Mouse (Mus musculus): ENCODE data around the gene Pacs2. TPM values are rescaled to one million over a fixed set of nuclear protein-coding genes. Genes with fewer than 3 reads are reported as not detected.

The Pacs2 gene
- polyA plus RNA-seq, 1 experiment from 2014 or later: 13.3 TPM

DNA sequence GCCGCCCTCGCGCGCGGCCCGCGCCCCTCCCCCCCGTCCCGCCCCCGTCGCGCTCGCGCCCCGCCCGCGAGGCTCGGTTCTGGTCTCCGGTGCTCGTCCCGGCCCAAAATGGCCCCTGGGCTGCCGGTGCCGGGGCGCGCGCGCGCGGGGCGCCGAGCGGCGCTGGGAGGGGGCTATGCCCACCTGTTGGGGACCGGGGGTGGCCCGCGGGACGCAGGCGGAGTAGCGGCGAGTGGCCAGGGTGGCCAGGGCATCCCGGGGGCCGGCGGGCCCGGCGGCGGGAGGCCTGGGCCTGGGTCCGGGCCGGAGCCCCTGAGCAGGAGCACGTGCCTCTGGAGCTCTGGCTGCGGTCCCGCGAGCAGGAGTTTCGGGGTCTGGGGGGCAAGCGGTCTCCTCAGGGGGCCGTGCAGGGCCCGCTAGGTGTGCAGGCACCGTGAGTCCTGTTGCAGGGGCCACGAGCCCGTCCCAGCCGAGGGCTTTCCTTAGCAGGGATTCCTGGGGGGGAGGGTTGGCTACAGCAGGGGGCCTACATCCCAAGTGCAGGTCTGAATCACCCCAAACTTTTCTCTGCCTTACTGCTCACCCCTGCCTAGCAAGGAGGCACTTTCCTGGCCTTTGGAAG lies 84.3 kb downstream of the Pacs2 start:
- Histone ChIP-seq H3K4me1 (peaks cover 42% of the 10 kb centered on the region), H3K27me3 (no peaks in the 10 kb centered on the region), H3K36me3 (peaks cover 19% of the 10 kb centered on the region), H3K4me2 (peak overlapping the region; percentile 93), H3K27ac (peak overlapping the region; percentile 87), H3K4me3 (peak overlapping the region; percentile 98), H3K9ac (peak overlapping the region; percentile 99), H3K9me3 (no peaks in the 10 kb centered on the region)
- ATAC-seq (ENCODE audit: insufficient number of reproducible peaks, insufficient read depth, low FRiP score, low TSS enrichment, low read depth): 0 out of 2 replicates have a peak, but pooled peaks have one; percentile 15
- WGBS: under 1% methylated on average over 34 of the region's 60 CpGs

DNA sequence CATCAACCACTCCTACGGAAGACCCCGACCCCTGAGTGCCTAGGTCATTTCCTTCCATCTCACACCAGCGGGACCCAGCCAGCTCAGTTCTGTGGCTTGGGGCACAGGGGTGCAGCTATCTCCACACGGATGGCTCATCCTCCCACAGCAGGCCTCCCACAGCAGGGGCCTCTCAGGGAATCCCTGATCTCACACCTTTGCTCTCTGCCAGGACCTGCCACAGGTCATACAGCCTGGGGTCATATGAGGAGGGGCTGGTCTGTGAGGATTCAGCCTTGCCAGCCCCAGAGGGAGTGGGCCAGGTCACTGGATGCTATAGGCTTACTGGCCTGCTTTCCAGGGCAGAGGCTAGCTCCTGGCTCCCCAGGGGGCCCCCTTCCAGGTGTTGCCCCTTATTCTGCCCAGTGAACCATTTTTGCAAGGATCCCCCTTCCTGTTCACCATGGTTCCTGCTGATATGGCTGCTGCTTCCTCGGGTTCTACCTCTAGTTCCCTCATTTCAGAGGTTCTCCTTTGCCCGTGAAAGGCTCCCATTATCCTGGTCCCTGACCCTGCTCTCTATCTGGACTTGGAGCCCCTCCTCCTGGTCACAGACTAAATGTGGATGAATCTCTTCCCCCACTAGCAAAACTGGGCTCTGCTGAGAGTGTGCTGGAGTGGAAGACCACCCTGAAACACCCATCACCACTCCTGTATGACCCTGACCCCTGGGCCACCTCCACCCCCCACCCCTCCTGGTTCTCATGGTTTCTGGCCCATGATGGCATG lies 85.3 kb downstream of the Pacs2 start:
- no peaks in the 10 kb centered on the region for H3K27me3 ChIP-seq
- H3K9me3 ChIP-seq: no peaks in the 10 kb centered on the region
- 20% methylated on average over 6 of the region's 6 CpGs for WGBS
- no peak for ATAC-seq (ENCODE audit: insufficient number of reproducible peaks, insufficient read depth, low FRiP score, low TSS enrichment, low read depth)
- peaks cover 24% of the 10 kb centered on the region for H3K36me3 ChIP-seq
- peak overlapping the region; percentile 93 for H3K4me2 ChIP-seq
- H3K27ac ChIP-seq: no peak overlapping the region; the same call in 1 of the 2 replicates
- H3K4me3 ChIP-seq: peak overlapping the region; percentile 98
- H3K4me1 ChIP-seq: peaks cover 42% of the 10 kb centered on the region
- peak overlapping the region; percentile 99 for H3K9ac ChIP-seq

DNA sequence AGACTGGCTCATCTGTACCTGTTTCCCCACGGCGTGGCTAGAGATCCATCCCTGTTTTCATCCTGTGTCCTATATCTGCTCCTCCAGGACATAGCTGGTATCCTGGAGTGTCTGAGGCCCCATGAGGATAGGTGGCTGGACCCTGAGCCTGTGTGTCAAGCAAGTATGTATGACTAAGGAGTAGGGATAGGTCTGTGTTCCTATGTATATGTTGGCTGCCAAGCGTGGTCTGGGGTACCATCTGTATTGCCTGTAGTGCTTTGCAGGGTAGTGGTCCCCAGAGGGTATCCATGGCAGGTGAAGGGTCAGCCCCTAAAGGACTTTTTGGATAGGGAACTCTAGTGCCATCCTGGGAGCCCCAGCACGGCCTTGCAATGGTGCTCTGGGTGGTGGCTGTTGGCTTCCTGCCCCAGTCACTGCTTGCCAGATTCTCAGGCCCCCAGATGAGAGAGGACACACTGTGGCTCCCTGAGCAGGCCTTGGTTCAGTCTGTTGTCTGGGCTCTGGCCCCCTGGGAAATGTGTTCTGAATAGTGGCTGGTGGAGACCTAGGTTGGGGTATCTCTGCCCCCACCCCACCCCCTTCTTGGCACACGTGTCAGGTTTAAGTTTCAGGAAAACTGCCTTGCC lies 86.3 kb downstream of the Pacs2 start:
- peak overlapping the region; percentile 93; the same call in 1 of the 2 replicates for H3K4me2 ChIP-seq
- peak overlapping the region; percentile 1; the same call in 1 of the 2 replicates for H3K9ac ChIP-seq

DNA sequence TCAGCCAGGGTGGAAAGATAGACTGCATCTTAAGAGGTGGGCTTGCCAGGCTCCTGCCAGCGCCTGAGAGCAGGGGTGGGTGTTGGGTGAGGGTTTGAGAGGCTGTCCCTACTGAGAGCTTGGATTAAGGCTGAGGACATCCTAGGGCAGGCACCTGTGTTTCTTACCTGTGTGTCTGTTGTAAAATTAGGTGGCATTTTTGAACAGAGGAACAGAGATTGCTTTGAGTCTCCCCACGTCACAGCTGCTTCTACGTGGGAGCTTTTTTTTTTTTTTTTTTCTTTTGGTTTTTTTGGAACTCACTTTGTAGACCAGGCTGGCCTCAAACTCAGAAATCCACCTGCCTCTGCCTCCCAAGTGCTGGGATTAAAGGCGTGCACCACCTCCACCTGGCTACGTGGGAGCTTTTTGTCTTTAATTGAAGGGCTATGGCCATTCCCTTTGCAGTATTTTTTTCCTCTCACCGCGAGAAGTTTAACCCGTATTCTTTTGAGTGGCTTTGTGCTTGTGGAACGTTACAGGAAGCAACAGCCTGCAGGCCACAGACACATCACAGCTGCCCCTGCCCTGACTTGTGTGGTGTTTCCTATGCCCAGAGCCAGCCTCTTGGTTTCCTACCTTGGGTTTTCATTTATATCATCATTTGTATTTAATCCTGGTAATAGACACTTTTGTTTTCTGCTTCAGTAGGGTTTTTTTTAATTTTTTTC lies 87.1 kb downstream of the Pacs2 start:
- WGBS: 80% methylated on average over 9 of the region's 9 CpGs
- Histone ChIP-seq H3K9ac (peak overlapping the region; percentile 1; the same call in 1 of the 2 replicates), H3K4me1 (peaks cover 42% of the 10 kb centered on the region), H3K27me3 (no peaks in the 10 kb centered on the region), H3K9me3 (peaks cover 4% of the 10 kb centered on the region; the same call in 1 of the 2 replicates), H3K27ac (no peak overlapping the region), H3K36me3 (peaks cover 37% of the 10 kb centered on the region), H3K4me2 (no peak overlapping the region), H3K4me3 (no peak overlapping the region)
- no peak for ATAC-seq (ENCODE audit: insufficient number of reproducible peaks, insufficient read depth, low FRiP score, low TSS enrichment, low read depth)

More for the DNA sequence above, 86.3 kb downstream of the Pacs2 start:
- Histone ChIP-seq H3K27me3 (no peaks in the 10 kb centered on the region), H3K27ac (no peak overlapping the region), H3K36me3 (peaks cover 28% of the 10 kb centered on the region), H3K4me1 (peaks cover 42% of the 10 kb centered on the region), H3K4me3 (no peak overlapping the region), H3K9me3 (peaks cover under 1% of the 10 kb centered on the region; the same call in 1 of the 2 replicates)
- ATAC-seq (ENCODE audit: insufficient number of reproducible peaks, insufficient read depth, low FRiP score, low TSS enrichment, low read depth): no peak
- WGBS: 77% methylated on average over 5 of the region's 5 CpGs

DNA sequence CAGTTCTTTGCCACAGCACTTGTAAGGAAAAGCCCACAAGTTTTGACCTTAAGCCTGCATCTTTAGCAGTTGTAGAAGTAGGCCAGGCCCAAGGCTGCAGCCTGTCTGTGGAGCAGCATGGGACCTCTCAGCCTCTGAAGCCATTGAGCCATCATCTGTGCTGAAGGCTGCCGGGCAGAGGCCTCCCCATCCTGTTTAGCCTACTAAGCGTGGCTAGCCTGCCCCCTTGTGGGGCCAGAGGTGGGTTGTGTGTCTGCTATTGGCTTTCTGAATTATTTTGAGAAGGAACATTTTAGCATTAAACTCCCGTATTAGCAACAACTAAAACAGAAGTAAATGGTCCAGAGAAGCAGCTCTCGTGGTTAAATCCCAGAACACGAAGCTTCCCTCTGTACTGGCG lies 88.2 kb downstream of the Pacs2 start:
- H3K36me3 ChIP-seq: peaks cover 39% of the 10 kb centered on the region
- H3K9me3 ChIP-seq: peaks cover 4% of the 10 kb centered on the region; the same call in 1 of the 2 replicates
- no peak overlapping the region for H3K9ac ChIP-seq
- H3K27me3 ChIP-seq: no peaks in the 10 kb centered on the region
- no peak overlapping the region for H3K4me3 ChIP-seq
- ATAC-seq (ENCODE audit: insufficient number of reproducible peaks, insufficient read depth, low FRiP score, low TSS enrichment, low read depth): no peak
- 61% methylated on average over 6 of the region's 6 CpGs for WGBS
- H3K27ac ChIP-seq: no peak overlapping the region
- H3K4me2 ChIP-seq: no peak overlapping the region
- H3K4me1 ChIP-seq: peaks cover 41% of the 10 kb centered on the region

DNA sequence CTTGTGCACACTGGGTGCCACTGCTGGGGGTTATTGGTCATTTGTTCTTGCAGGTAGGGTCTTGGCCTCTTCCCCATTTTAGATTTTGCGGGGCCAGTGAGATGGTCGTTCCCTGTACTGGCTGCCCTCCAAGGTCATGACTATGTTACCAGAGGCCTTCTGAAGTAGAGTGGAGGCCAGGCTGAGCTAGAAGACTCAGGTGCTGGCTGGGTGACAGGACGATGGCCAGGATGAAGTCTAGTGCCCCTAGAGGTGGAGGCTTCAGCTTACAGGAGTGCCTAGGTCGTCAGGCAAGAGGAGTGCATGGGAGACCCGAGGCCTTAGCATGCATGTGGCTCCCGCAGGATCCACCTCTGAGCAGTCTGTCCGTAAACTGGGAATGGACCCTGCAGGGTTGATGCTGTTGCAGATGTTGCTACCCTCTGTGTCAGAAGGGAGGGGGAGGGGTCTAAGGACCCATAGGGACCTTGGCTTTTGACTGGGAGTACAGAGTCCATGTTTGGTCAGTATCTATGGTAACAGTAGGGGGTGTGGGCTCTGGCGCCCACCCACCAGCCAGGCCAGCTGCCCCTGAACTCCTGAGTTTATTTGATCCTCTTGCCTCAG lies 89.6 kb downstream of the Pacs2 start:
- Histone ChIP-seq H3K9me3 (peaks cover 4% of the 10 kb centered on the region; the same call in 1 of the 2 replicates), H3K4me3 (no peak overlapping the region), H3K4me2 (no peak overlapping the region), H3K4me1 (peaks cover 37% of the 10 kb centered on the region), H3K27ac (no peak overlapping the region), H3K36me3 (peaks cover 43% of the 10 kb centered on the region), H3K9ac (no peak overlapping the region), H3K27me3 (no peaks in the 10 kb centered on the region)
- 86% methylated on average over 8 of the region's 8 CpGs for WGBS
- ATAC-seq (ENCODE audit: insufficient number of reproducible peaks, insufficient read depth, low FRiP score, low TSS enrichment, low read depth): no peak

DNA sequence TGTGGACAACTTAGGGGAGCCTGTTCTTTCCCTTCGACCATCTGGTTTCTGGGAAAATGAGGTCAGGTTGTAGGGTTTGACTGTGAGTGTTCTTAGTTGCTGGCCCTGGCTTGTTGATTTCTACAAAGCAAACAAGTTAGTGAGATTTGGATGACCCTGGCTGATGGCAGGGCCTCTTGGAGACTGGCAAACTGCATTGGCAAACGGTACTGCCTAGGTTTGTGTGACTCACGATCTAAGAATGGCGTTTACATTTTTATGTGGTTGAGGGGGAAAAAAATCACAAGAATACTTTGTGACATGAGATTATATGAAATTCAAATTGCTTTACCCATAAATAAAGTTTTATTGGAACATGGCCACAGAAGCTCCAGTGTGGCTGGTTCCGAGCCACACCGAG lies 92.1 kb downstream of the Pacs2 start:
- Histone ChIP-seq H3K9me3 (peaks cover 4% of the 10 kb centered on the region; the same call in 1 of the 2 replicates), H3K4me1 (peaks cover 18% of the 10 kb centered on the region; the same call in 1 of the 2 replicates), H3K36me3 (peaks cover 42% of the 10 kb centered on the region), H3K4me2 (no peak overlapping the region), H3K4me3 (no peak overlapping the region), H3K9ac (no peak overlapping the region), H3K27ac (no peak overlapping the region), H3K27me3 (no peaks in the 10 kb centered on the region)
- 85% methylated on average over 6 of the region's 6 CpGs for WGBS
- ATAC-seq (ENCODE audit: insufficient number of reproducible peaks, insufficient read depth, low FRiP score, low TSS enrichment, low read depth): no peak

DNA sequence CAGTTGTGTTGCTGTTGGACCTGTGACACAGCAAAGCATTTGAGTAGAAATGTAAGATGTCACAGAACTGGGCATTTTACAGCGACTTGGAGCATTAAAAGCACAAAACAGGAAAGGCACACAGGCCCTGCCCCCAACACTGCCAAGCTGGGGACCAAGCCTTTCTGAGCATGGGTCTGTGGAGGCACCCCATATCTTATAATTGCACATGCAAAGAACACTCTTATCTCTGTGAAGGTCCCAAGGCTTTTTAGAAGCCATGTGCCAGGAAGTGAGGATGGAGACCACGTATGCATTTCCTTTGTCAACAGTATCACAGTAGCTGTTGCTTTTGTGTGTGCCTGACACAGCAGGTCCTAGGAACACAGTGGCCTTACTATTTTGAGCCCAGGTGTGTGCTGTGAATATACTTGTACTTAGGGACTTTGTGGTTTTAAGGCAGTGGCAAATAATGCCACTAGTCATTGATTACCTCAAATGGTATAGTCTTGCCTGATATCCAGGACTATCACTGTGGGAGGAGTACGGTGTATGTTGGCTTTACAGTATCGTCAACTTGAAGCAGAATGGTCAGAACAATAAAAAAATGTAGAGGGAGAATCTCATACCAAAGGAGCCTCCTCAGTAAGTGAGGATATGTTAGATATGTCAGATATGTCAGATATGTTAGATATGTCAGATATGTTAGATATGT lies 93.3 kb downstream of the Pacs2 start:
- no peak overlapping the region for H3K27ac ChIP-seq
- H3K4me2 ChIP-seq: no peak overlapping the region
- H3K9ac ChIP-seq: no peak overlapping the region
- no peak for ATAC-seq (ENCODE audit: insufficient number of reproducible peaks, insufficient read depth, low FRiP score, low TSS enrichment, low read depth)
- H3K4me1 ChIP-seq: peaks cover 10% of the 10 kb centered on the region; the same call in 1 of the 2 replicates
- H3K27me3 ChIP-seq: no peaks in the 10 kb centered on the region
- peaks cover 4% of the 10 kb centered on the region; the same call in 1 of the 2 replicates for H3K9me3 ChIP-seq
- WGBS: 85% methylated on average over 4 of the region's 4 CpGs
- peaks cover 44% of the 10 kb centered on the region for H3K36me3 ChIP-seq
- H3K4me3 ChIP-seq: no peak overlapping the region

DNA sequence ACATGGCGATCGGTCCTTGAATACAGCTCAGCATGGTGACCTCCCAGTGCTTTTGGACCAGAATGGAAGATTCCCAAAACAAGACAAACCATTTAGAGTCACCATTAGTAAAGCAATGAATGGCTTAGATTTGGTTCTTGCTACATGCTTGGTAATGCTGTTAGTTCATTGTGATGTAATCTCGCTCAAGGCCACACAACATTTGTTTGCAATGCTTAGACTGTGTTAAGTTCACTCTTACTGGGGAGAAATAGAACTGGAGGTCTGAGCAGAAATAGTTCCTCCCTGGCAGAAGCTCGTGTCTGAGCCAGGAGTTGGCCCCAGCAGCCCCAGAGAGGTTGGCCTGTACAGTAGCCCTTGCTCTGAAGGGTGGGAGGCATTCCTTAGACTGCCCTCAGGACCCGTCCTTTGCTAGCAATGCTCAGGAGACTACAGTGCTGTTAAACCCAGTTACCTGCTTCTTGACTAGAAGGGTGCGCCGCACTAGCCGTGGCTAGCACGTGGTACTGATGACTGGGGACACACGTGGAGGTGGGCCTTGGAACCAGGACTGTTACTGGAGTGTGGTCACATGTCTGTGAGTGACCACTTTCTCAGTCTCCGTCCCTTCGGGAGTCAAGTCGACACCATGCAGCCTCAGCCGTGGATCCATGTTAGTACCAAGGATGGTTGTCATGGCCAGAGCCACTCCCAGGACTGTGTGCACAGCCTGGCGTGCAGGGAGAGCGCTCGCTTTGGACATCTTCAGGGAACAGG lies 94.4 kb downstream of the Pacs2 start:
- Histone ChIP-seq H3K9me3 (peaks cover 4% of the 10 kb centered on the region; the same call in 1 of the 2 replicates), H3K9ac (no peak overlapping the region), H3K4me1 (0 out of 2 replicates have a peak, but pooled peaks cover 8% of the 10 kb centered on the region), H3K27ac (no peak overlapping the region), H3K4me3 (no peak overlapping the region), H3K4me2 (no peak overlapping the region), H3K27me3 (no peaks in the 10 kb centered on the region), H3K36me3 (peaks cover 44% of the 10 kb centered on the region)
- ATAC-seq (ENCODE audit: insufficient number of reproducible peaks, insufficient read depth, low FRiP score, low TSS enrichment, low read depth): 0 out of 2 replicates have a peak, but pooled peaks have one; percentile 11
- WGBS: 83% methylated on average over 17 of the region's 17 CpGs

DNA sequence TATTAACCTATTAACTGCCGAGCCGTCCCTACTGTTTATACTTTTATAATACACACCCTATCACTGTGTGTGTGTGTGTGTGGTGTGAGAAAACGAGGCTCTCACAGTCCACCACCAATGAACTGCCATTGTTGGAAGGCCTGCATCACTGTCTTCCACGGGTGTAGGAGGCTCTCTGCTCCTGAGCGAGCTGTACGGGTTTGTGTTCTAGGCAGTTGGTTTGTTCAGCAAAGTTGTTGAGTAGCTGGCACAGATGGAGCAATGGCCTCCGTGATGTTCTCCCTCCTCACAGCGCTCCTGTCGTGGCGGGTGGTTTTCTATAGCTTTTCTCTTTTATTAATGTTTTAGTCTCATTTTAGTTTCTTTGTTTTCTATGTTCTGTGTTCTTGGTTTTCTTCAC lies 95.5 kb downstream of the Pacs2 start:
- ATAC-seq (ENCODE audit: insufficient number of reproducible peaks, insufficient read depth, low FRiP score, low TSS enrichment, low read depth): no peak
- no peak overlapping the region for H3K4me3 ChIP-seq
- H3K36me3 ChIP-seq: peaks cover 49% of the 10 kb centered on the region
- no peaks in the 10 kb centered on the region for H3K27me3 ChIP-seq
- H3K27ac ChIP-seq: no peak overlapping the region
- peaks cover 4% of the 10 kb centered on the region; the same call in 1 of the 2 replicates for H3K9me3 ChIP-seq
- H3K4me2 ChIP-seq: no peak overlapping the region
- H3K4me1 ChIP-seq: 0 out of 2 replicates have a peak, but pooled peaks cover 8% of the 10 kb centered on the region
- H3K9ac ChIP-seq: no peak overlapping the region
- 85% methylated on average over 10 of the region's 10 CpGs for WGBS

Data from embryonic facial prominence, embryonic 13.5 days (tissue).